Mouse (Mus musculus) ES-E14 (cell line): ENCODE results near the gene Defb23.

ENCODE experiments used
- CHD2 ChIP-seq: IDR thresholded peaks from 2 replicates; pipeline ENCODE4 v1.6.1; 2014; ENCODE audit warnings: mild to moderate bottlenecking, low read depth, low read length, inconsistent platforms
- HCFC1 ChIP-seq: IDR thresholded peaks from 2 replicates; pipeline ENCODE4 v1.6.1; 2012; ENCODE audit warnings: low read length, inconsistent platforms, borderline replicate concordance; ENCODE audit not compliant: insufficient read depth
- MAFK ChIP-seq: IDR thresholded peaks from 2 replicates; pipeline ENCODE4 v1.6.1; 2014; ENCODE audit warnings: mild to moderate bottlenecking, low read depth, low read length, inconsistent platforms; ENCODE audit not compliant: insufficient read depth
- ZC3H11A ChIP-seq: IDR thresholded peaks from 2 replicates; pipeline ENCODE4 v1.6.1; 2012; ENCODE audit warnings: low read depth, mild to moderate bottlenecking, inconsistent platforms, low read length, borderline replicate concordance
- ZNF384 ChIP-seq: IDR thresholded peaks from 2 replicates; pipeline ENCODE4 v1.6.1; 2012; ENCODE audit warnings: low read depth, low read length, inconsistent platforms

DNA sequence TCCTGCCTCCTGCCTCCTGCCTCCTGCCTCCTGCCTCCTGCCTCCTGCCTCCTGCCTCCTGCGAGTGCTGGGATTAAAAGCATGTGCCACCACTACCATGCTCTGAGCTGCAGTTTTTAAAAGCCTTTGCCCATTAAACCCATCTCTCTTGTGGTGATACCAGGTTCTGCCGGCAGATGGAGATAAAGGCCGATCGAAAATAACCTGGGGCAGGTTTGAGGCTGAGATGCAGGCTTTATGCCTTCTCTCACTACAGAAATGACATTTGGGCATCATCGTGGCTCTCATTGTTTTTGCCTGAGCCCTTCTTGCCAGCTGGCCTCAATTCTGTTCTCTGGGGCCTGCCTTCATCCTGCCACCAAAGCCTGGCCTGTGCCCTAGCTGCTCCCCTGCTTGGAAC lies 14.2 kb downstream of the Defb23 start:
- TF ChIP-seq HCFC1 (no peak), ZNF384 (no peak), CHD2 (no peak), ZC3H11A (no peak), MAFK (no peak)
